Mouse (Mus musculus) kidney, embryonic 16.5 days (tissue): ENCODE measurements at regions not wholly inside any gene's neighbourhood (a gene's known extent, or its start where the extent isn't known, plus 50 kb on each side); places are given as distances from the start of the nearest gene placed in this dataset.
"Not testable (repeated sequence)": the region's sequence is repeated elsewhere in the genome, so short reads cannot be mapped to it uniquely, and the experiment has no call there.

Experiments
- ATAC-seq: fragments of 200-750 bp; cut with Nextera tagmentation; 2 replicates; pipeline ENCODE4 v1.8.0; 2017; ENCODE audit warnings: moderate TSS enrichment; ENCODE audit not compliant: low FRiP score, low TSS enrichment
- H3K27ac ChIP-seq: fragments of 300-500 bp; sonication (generic); 2 replicates; pipeline ENCODE4 v1.5.1; 2014; ENCODE audit warnings: low read length
- H3K27me3 ChIP-seq: fragments of 300-500 bp; sonication (generic); 2 replicates; pipeline ENCODE4 v1.6.1; 2014; ENCODE audit warnings: low read length, control low read depth, mixed read lengths; ENCODE audit not compliant: insufficient read depth
- H3K36me3 ChIP-seq: fragments of 300-500 bp; sonication (generic); 2 replicates; pipeline ENCODE4 v1.6.1; 2014; ENCODE audit warnings: low read length, control low read depth, mixed read lengths; ENCODE audit not compliant: insufficient read depth
- H3K4me1 ChIP-seq: fragments of 300-500 bp; sonication (generic); 2 replicates; pipeline ENCODE4 v1.6.1; 2014; ENCODE audit warnings: low read length, control low read depth, mixed read lengths; ENCODE audit not compliant: insufficient read depth
- H3K4me2 ChIP-seq: fragments of 300-500 bp; sonication (generic); replicated peaks from 2 replicates; pipeline ENCODE4 v1.6.1; 2014; ENCODE audit warnings: low read depth, low read length
- H3K4me3 ChIP-seq: fragments of 300-500 bp; sonication (generic); 2 replicates; pipeline ENCODE4 v1.5.1; 2014; ENCODE audit warnings: mild to moderate bottlenecking, low read length
- H3K9ac ChIP-seq: fragments of 300-500 bp; sonication (generic); replicated peaks from 2 replicates; pipeline ENCODE4 v1.6.1; 2014; ENCODE audit warnings: low read length
- H3K9me3 ChIP-seq: fragments of 300-500 bp; sonication (generic); 2 replicates; pipeline ENCODE4 v1.6.1; 2016; ENCODE audit warnings: low read length, control low read depth
- WGBS: fragments of 180-500 bp; shearing (Covaris S2); extraction: QIAGEN DNeasy Blood & Tissue Kit; methylation state at CpG from one replicate; pipeline ENCODE4 v1.1.7; 2014; 5-methylcytosine and 5-hydroxymethylcytosine counted together

DNA sequence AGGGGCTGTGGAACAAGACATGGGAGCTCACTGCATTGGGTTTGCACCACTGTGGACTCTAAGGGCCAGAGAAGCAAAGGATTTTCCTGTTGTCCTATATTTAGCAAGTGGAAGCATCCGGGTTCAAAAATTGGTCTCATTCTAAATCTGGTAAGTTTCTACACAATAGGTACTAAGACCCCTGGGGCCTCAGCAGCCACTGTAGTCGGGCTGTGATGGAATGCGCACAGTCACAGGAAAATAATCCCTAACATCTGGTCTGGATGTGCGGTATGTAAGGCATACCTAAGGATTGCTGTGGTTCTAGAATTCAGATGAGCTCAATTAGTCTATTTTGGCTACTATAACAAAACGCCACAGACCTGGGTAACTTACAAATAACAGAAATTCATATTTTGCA is 74.4 kb upstream of the Spata13 start:
- H3K9me3 ChIP-seq: no peaks in the 10 kb centered on the region
- no peak overlapping the region for H3K4me2 ChIP-seq
- H3K27ac ChIP-seq: no peak overlapping the region
- no peaks in the 10 kb centered on the region for H3K27me3 ChIP-seq
- no peak overlapping the region for H3K9ac ChIP-seq
- no peaks in the 10 kb centered on the region for H3K36me3 ChIP-seq
- peaks cover 31% of the 10 kb centered on the region for H3K4me1 ChIP-seq
- no peak overlapping the region for H3K4me3 ChIP-seq
- ATAC-seq: no peak
- WGBS: 73% methylated on average over 5 of the region's 5 CpGs

DNA sequence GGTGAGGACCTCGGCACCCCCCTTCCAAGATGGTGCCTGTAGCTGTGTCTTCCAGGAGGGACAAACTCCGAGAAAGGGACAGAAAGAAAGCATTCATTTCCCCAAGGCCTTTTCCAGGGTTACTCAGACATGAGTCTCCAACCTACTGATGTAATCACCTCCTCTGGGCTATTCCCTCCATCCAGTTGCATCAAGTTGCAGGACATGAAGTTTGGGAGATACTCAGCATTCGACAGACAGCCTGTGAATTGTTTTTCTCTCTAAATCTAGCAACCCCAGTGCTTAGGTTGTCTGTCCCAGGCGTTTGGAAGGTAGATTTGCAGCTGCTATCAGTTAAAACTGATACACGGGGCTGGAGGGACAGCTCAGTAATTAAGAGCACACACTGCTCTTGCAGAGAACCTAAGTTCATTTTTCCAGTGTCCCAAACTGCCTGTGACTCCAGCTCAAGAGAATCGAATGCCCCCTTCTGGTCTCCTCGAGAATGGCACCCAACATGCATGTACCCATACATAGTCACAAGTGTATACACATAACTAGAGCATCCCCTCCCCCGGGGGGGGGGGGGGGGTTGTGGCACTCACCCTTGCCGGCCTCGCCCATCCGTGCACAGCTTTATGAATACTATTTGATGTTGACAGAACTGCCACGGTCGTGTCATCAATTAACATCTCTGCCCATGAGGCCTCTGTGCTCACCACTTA is 73.8 kb upstream of the Spata13 start:
- H3K4me3 ChIP-seq: no peak overlapping the region
- WGBS: 78% methylated on average over 13 of the region's 13 CpGs
- no peak overlapping the region for H3K9ac ChIP-seq
- ATAC-seq: no peak
- no peak overlapping the region for H3K4me2 ChIP-seq
- no peaks in the 10 kb centered on the region for H3K9me3 ChIP-seq
- H3K27me3 ChIP-seq: no peaks in the 10 kb centered on the region
- H3K27ac ChIP-seq: 0 out of 2 replicates have a peak overlapping the region, but pooled peaks have one; percentile 26
- H3K4me1 ChIP-seq: peaks cover 28% of the 10 kb centered on the region
- no peaks in the 10 kb centered on the region for H3K36me3 ChIP-seq

DNA sequence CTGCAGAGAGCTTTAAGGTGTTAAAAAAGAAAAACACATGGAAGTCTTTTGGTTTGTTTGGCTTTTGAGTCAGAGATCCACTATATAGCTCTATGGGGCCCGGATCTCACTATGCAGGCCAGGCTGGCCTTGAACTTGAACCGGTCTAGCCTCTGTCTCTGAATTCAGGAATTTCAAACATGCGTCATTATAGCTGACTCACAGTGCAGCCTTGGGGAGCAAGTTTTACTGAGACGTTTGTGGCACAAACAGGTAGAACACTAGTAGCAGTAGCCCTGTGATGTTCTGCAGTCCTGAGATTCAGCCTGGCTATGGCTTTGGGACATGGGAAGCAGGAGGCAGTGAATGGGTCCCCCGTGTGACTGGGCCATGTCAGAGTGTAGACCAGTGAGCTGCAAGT is 57.5 kb upstream of the Spata13 start:
- no peak overlapping the region for H3K27ac ChIP-seq
- 69% methylated on average over 5 of the region's 5 CpGs for WGBS

DNA sequence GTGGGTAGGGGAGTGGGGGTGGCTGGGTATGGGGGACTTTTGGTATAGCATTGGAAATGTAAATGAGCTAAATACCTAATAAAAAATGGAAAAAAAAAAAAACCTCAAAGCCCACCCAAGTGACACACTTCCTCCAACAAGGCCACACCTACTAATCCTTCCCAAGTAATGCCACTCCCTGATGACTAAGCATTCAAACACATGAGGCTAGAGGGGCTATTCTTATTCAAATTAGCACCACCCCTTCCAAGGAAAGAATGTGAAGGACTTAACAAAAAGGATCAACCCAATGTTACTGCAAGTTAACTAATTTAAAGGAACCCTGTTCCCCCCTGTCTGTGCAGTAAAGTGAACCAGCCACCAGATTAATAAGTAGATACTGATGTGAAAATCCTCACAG is 53.7 kb upstream of the Spata13 start:
- not testable (repeated sequence) for ATAC-seq, H3K4me3 ChIP-seq, H3K4me1 ChIP-seq

More for the DNA sequence above, 57.5 kb upstream of the Spata13 start:
- no peak for ATAC-seq
- Histone ChIP-seq H3K36me3 (no peaks in the 10 kb centered on the region), H3K4me1 (0 out of 2 replicates have a peak, but pooled peaks cover 2% of the 10 kb centered on the region), H3K9me3 (no peaks in the 10 kb centered on the region), H3K4me2 (no peak overlapping the region), H3K9ac (no peak overlapping the region), H3K27me3 (no peaks in the 10 kb centered on the region), H3K4me3 (no peak overlapping the region)

More for the DNA sequence above, 53.7 kb upstream of the Spata13 start:
- not testable (repeated sequence) for H3K9me3 ChIP-seq, H3K9ac ChIP-seq, H3K36me3 ChIP-seq, H3K4me2 ChIP-seq, H3K27ac ChIP-seq, H3K27me3 ChIP-seq
